Mouse (Mus musculus) brain, embryonic 14.5 days (tissue): Measurements from ENCODE around the gene Psg20. TPM values are rescaled to one million over a fixed set of nuclear protein-coding genes. Genes with fewer than 3 reads are reported as not detected.

ENCODE experiments used
- polyA plus RNA-seq: library from polyadenylated mRNA; depleted of rRNA; stranded (reverse); fragments of >200 nt; gene quantifications from 2 replicates; pipeline ENCODE4 v1.2.3, GENCODE M21; 2012; rRNA removed

Psg20 gene
- polyA plus RNA-seq, 1 experiment, result not detected

Other genes with a start within 250 kb of the Psg20 start
- gene Psg26, start 202.0 kb downstream of the Psg20 start, polyA plus RNA-seq, result not detected in 2 replicates
- gene Psg25, start 153.9 kb downstream of the Psg20 start, polyA plus RNA-seq, result 0.03 and 0.04 TPM in 2 replicates
- gene Psg27, start 118.9 kb downstream of the Psg20 start, polyA plus RNA-seq, result 0.06 and 0.07 TPM in 2 replicates
- gene Psg23, start 69.7 kb downstream of the Psg20 start, polyA plus RNA-seq, result 0.04 TPM in 1 of 2 replicates, not detected in the other
- gene Psg21, start 29.5 kb downstream of the Psg20 start, polyA plus RNA-seq, result 0.14 and 0.16 TPM in 2 replicates
- gene Psg22, start 31.9 kb upstream of the Psg20 start, polyA plus RNA-seq, result not detected in 2 replicates
- 0.07 TPM in 1 of 2 replicates, not detected in the other for gene Psg19, start 112.3 kb upstream of the Psg20 start, polyA plus RNA-seq
- 0.16 and 0.19 TPM in 2 replicates for gene Psg17, start 135.4 kb upstream of the Psg20 start, polyA plus RNA-seq
- 0.57 and 0.98 TPM in 2 replicates for gene Mill2, start 153.8 kb upstream of the Psg20 start, polyA plus RNA-seq
- gene Pglyrp1, start 185.1 kb upstream of the Psg20 start, polyA plus RNA-seq, result 8.3 and 8.5 TPM in 2 replicates
- 26.5 and 33.3 TPM in 2 replicates for gene Ccdc61, start 224.2 kb upstream of the Psg20 start, polyA plus RNA-seq
- 20.7 and 52.7 TPM in 2 replicates for gene Nova2, start 239.7 kb upstream of the Psg20 start, polyA plus RNA-seq